Mouse (Mus musculus): ENCODE measurements around the gene Clmp. TPM values are rescaled to one million over a fixed set of nuclear protein-coding genes. Genes with fewer than 3 reads are reported as not detected.
A peak's percentile ranks its signal among the peaks of the same experiment; 100 is the strongest.

The Clmp gene
- total RNA-seq (2021): 10 to 100 TPM; 28.1 to 32.3 TPM

DNA sequence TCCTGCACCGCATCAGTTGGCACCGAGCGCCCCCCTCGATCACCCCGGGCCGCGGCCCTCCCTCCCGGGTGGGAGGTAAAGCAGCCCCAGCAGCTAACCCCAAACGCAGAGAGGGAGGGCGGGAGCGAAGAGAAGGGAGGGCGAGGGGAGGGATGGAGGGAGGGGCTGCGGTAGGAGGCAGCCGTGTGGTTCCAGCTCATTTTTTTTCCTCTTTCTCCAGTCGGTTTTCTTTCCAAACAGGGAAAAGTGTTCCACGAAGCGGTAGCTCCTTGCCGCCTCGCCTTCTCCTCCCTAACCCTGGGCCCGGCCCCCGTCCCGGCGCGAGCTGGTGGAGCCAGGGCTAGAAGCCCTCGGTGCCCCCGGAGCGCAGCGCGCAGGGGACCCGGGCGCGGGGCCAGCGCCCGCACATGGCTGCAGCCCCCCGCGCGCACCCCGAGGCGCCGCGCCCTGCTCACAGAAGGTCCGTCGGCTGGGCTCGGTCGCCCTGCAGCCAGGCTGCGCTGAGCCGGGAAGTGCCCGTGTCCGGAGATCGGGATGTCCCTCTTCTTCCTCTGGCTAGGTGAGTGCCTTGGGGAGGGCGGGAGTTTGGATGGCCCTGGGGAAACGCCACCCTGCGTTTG lies at the start of gene Clmp:
Clmp (plus strand) TSS at position 162 of the 620 bp plus-strand sequence.
- intact Hi-C loops (cut with DNase I): loop anchor here (5.0 kb wide), 1 partner anchor 66 kb away; no protein-coding TSS in a partner anchor
- peak in 1 of 2 experiments; percentile 28 for DNase-seq (ENCODE audit: low spot score in 2 of 2)

- intact Hi-C loops (cut with DNase I): loop anchor here (5.0 kb wide), 1 partner anchor 41 kb away; no protein-coding TSS in a partner anchor
- DNase-seq (ENCODE audit: low spot score in 2 of 2): peak; percentile 78
Observed at GRCm38 (mm10) chr9:40636054-40636453, 49.7 kb upstream of the Clmp start.

- intact Hi-C loops (cut with DNase I): loop anchor here (1.0 to 5.0 kb wide), 2 partner anchors 39 to 112 kb away; no protein-coding TSS in a partner anchor
- DNase-seq (ENCODE audit: low spot score in 2 of 2): no peak
Observed at GRCm38 (mm10) chr9:40637705-40638393, 47.9 kb upstream of the Clmp start.

GRCm38 (mm10) chr9:40638394-40639049 lies 47.2 kb upstream of the Clmp start:
- DNase-seq (ENCODE audit: low spot score in 2 of 2): peak; percentile 42 to 48
- intact Hi-C loops (cut with DNase I): loop anchor here (5.0 kb wide), 1 partner anchor 39 kb away; no protein-coding TSS in a partner anchor

GRCm38 (mm10) chr9:40639536-40640187 lies 46.1 kb upstream of the Clmp start:
- intact Hi-C loops (cut with DNase I): loop anchor here (5.0 kb wide), 1 partner anchor 38 kb away; no protein-coding TSS in a partner anchor
- no peak for DNase-seq (ENCODE audit: low spot score in 2 of 2)

- intact Hi-C loops (cut with DNase I): no loop called here
- no peak for DNase-seq (ENCODE audit: low spot score in 2 of 2)
Observed at GRCm38 (mm10) chr9:40641318-40641717, 44.4 kb upstream of the Clmp start.

DNA sequence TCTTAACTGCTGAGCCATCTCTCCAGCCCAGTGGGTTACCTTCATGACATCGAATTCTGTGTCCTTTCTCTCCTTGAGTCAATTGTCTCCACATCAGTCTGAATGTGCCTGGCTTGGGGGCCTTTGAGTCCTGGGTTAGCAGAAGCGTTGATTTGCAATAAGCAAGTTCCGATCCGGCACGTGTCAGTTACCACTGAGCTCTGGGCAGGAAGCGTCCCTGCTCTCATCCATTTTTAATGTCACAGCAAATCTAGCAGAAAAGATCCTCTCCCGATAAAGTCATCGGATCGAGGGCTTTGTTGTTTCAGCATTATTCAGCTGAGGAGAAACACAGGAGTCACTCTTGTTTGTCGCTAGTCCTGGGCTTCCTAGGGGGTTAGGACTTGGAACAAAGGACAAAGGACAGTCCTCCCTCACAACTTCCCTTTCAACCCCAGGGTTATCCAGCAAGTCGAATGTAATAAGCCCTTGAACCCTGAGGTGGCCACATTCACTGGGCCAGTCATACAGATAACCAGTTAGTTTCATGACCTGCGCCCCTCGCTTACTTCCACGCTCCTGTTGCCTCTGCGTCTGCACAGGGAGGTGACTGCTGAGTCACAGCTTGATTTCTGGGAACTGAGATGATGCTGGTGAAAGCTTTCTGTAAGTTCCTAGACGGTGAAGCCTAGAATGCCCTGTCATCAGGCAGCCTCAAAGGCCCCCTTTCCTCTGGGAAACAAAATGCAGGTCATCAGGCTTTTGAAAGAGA lies 43.1 kb upstream of the Clmp start:
- DNase-seq (ENCODE audit: low spot score in 2 of 2): no peak
- intact Hi-C loops (cut with DNase I): no loop called here

- intact Hi-C loops (cut with DNase I): no loop called here
- no peak for DNase-seq (ENCODE audit: low spot score in 2 of 2)
Observed at GRCm38 (mm10) chr9:40649444-40649843, 36.3 kb upstream of the Clmp start.

DNA sequence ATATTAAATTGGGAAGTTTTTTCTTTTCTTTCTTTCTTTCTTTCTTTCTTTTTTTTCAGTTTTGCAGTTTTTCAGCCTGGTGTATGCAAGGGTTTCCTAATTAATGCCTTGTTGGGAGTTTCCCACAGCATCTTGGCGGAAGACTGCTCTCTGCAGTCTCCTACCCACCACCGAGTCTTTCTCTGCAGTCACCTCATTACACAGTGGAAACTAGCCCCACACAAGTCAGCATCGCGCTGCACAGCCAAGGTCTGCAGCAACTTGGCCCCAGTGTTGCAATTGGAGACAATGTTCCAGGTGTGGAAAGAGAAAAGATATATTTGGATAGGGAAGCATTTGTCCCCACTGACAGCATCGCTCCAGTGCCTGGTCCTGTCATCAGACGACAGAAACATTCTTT lies 35.8 kb upstream of the Clmp start:
- DNase-seq (ENCODE audit: low spot score in 2 of 2): no peak
- intact Hi-C loops (cut with DNase I): no loop called here

- DNase-seq (ENCODE audit: low spot score in 2 of 2): no peak
- intact Hi-C loops (cut with DNase I): no loop called here
Observed at GRCm38 (mm10) chr9:40651239-40651859, 34.4 kb upstream of the Clmp start.

GRCm38 (mm10) chr9:40652757-40653156 lies 33.0 kb upstream of the Clmp start:
- intact Hi-C loops (cut with DNase I): no loop called here
- DNase-seq (ENCODE audit: low spot score in 2 of 2): no peak

DNA sequence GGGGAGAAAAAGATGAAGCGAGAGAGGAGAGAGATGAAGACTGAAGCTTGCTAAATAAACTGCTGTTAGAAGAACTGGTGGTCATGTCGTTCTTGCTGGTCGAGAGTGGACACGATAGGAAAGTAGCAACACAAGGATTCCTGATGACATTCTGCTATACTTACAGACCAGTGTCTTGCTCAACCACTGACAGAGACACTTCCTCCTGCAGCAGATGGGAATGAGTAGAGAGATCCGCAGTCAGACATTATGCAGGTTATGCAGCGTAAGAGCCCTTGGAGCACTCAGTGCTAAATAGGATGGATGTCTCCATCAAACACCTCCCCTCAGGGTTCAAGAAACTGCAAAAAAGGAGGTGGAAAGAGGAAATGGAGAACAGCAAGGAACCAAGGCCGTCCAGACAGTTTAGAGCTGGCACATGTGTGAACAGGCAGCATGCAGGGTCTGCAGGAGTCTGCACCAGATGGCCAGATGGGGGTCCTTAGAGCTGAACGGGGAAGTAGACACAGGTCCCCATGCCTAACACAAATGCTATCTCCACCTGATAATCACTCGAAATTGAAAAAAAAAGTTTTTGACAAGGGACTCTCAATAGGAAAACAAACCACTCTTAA lies 19.5 kb upstream of the Clmp start:
- intact Hi-C loops (cut with DNase I): no loop called here
- no peak for DNase-seq (ENCODE audit: low spot score in 2 of 2)

DNA sequence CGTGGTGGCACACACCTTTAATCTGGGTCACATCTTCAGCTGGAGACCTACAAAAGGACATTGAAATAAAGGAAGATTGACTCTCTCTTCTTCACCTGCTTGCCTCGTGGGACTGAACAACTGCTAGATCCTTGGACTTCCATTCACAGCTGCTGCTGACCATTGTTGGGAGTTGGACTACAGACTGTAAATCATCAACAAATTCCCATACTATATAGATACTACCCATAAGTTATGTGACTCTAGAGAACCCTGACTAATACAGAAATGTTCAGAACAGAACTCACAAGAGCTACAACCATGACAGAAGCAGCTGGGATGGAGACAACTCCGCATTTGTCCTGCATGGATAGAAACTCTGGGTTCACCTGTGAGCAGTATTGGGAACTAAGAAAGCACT lies 15.4 kb upstream of the Clmp start, which contains the start of gene Gm21915:
Gm21915 (plus strand) TSS at position 301 of the 400 bp plus-strand sequence.
- no peak for DNase-seq (ENCODE audit: low spot score in 2 of 2)
- intact Hi-C loops (cut with DNase I): no loop called here

GRCm38 (mm10) chr9:40671323-40671930 lies 14.3 kb upstream of the Clmp start:
- intact Hi-C loops (cut with DNase I): no loop called here
- DNase-seq (ENCODE audit: low spot score in 2 of 2): no peak

DNA sequence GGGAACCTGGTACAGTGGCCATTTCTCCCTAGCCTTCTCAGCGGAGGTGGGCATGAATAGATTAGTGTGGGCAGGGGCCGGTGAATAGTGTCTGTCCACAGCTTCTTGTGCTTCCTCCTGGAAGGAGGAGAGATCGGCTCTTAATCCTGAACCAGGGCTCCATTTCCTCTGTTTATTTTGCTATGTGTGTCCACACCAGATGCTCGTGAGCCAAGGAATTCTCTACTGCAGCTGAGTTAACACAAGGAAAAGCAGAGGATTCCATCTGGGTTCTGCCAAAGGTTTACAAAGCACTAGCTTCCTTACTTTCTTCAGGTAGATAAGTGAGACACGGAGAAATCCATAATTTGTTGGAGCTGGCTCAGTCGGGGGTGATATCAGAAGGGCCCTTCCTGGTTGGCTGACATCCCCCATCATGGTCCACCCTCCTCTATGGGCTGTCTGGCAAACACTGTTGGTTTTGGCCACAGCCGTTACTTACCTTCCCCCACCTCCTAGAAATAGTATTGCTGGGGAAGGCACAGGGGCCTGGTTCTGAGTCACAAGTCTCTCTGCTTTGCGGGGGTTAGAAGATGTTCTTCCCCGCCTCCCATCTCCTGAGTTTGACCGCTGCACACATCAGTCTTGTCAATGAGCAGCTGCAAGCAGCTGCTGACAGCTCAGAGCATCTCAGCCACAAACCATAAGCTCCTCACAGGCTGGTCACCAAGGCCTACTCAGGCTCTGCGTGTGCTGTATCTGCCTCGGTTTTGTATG lies 10.4 kb upstream of the Clmp start:
- DNase-seq (ENCODE audit: low spot score in 2 of 2): peak in 1 of 2 experiments; percentile 35
- intact Hi-C loops (cut with DNase I): loop anchor here (5.0 kb wide), 1 partner anchor 38 kb away; no protein-coding TSS in a partner anchor

DNA sequence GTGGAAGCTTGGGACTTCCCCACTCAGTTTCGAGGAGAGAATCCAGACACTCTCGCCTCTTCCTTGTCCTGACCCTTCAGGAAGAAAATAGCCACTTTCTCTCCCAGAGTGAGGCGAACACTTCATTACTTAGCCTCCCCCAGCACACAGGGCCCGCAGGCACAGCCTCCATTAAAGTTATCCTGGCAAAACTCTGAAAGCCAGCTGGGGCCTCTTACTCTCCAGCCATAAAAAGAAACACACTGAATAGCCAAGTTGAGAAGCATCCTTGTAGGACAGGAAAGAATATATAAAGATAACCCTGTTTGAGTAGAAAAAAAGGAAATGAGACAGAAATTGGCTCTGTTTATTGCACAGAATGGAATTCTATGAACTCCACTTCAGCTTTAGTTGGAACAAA lies 7.1 kb upstream of the Clmp start:
- peak in 1 of 2 experiments; percentile 64 for DNase-seq (ENCODE audit: low spot score in 2 of 2)
- intact Hi-C loops (cut with DNase I): loop anchor here (5.0 kb wide), 1 partner anchor 41 kb away; no protein-coding TSS in a partner anchor

GRCm38 (mm10) chr9:40686421-40686899 lies 698 bp downstream of the Clmp start:
- peak; percentile 32 to 36 for DNase-seq (ENCODE audit: low spot score in 2 of 2)
- intact Hi-C loops (cut with DNase I): loop anchor here (5.0 kb wide), 1 partner anchor 66 kb away; no protein-coding TSS in a partner anchor

All from left cerebral cortex, postnatal 25 days (tissue).